Mouse (Mus musculus) heart, postnatal 4 days (tissue): Measurements from ENCODE around the gene H2-DMb2. TPM values are rescaled to one million over a fixed set of nuclear protein-coding genes. Genes with fewer than 3 reads are reported as not detected.

Source experiments
- DNase-seq: peaks from one replicate; pipeline ENCODE4 v3.0.0; 2021
- total RNA-seq, 2 experiments: library from RNA; stranded (reverse); gene quantifications; 2 replicates each; pipeline ENCODE4 v1.2.3; 2021

The H2-DMb2 gene
- total RNA-seq, 2 experiments from 2014 or later = 0.55 to 0.72 TPM

DNA sequence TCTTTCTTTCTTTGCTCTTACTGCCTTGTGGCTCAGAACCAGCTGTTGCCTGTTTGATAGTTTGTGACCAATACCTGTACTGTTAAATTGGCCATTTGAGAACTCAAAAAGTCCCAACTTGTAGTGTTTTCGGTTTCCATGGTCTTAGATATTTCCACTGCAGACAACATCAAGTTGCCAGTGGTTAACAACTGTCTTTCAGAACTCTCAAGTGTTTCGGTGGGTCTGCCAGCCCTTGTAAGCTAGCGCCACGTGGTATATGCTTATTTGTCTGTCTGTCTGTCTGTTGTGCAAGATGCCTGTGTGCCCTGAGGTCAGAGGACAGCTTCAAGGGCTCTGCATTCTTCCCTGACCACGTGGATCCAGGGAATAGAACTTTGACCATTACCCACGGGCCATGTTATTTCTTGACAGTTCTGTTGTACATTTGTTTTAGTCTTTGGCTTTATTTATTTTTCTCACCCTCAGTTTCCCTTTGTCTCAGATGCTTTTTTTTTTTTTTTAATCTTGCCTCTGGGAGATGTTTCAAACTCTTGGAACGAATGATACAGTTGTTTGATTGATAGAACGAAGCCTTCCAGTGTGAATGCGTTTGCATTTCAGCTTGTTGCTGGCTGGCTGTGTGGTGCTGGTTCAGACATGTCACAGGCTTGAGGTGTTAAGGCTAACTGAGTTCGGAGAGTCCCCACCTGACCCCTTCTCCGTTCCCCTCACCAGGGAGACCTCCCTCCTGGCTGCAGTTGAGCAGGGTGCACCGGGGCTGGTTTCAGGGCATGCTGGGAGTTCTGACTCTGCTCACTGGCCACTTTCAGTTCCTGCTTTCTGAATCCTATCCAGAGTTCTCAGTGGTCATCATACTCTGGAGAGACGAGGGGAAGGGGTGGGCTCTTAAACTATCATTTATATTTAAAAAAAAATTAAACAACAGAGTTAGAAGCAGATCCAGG is 37.1 kb downstream of the H2-DMb2 start:
- DNase-seq = no peak

- DNase-seq = no peak
These were observed 40.6 kb downstream of the H2-DMb2 start for GRCm38 (mm10) chr17:34183564-34184219.

- DNase-seq = no peak
These were observed 42.4 kb downstream of the H2-DMb2 start for GRCm38 (mm10) chr17:34185526-34185925.

DNA sequence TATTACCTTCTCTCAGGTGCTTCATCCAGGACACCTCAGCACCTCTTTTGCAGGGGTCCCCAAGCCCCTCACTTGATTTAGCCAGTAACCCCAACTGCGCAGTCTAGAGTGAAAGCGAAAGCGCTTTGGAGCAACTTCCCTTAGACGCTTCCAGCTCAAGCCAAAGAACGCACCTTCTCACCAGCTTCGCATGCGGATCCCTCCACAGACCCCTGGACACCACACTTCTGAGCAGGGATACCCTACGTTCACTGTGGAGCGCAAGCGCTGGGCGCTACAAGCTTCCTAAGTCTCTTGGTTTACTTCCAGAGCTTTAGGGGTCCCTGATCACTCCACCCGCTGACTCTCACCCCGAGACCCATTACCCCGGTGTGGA is 43.8 kb downstream of the H2-DMb2 start:
- no peak for DNase-seq

GRCm38 (mm10) chr17:34187261-34187916 is 44.3 kb downstream of the H2-DMb2 start, which contains the start of the genes Tap1 and Psmb9:
Gene Tap1, plus strand, starts transcription at chr17:34187553.
Gene Psmb9, minus strand, starts transcription at chr17:34187764.
- peak; percentile 98 for DNase-seq

DNA sequence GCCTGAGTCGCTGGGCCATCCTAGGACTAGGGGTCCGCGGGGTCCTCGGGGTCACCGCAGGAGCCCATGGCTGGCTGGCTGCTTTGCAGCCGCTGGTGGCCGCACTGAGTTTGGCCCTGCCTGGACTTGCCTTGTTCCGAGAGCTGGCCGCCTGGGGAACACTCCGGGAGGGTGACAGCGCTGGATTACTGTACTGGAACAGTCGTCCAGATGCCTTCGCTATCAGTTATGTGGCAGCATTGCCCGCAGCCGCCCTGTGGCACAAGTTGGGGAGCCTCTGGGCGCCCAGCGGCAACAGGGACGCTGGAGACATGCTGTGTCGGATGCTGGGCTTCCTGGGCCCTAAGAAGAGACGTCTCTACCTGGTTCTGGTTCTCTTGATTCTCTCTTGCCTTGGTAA is 44.9 kb downstream of the H2-DMb2 start:
- DNase-seq = peak; percentile 55

DNA sequence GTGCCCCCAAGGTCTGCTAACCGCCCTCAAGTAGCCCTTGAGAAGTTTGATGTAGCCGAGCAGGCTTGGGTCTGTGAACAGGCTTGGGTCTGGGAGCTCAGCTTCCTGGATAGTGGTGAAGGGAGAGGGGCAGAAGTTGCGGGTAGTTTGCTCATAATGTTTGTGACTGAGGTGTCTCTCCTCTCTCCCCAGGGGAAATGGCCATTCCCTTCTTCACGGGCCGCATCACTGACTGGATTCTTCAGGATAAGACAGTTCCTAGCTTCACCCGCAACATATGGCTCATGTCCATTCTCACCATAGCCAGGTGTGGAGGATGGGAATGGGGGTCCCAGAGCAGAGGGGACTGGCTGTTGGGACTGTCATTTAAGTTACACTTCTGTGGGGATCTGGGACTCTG is 45.9 kb downstream of the H2-DMb2 start:
- DNase-seq = no peak

DNA sequence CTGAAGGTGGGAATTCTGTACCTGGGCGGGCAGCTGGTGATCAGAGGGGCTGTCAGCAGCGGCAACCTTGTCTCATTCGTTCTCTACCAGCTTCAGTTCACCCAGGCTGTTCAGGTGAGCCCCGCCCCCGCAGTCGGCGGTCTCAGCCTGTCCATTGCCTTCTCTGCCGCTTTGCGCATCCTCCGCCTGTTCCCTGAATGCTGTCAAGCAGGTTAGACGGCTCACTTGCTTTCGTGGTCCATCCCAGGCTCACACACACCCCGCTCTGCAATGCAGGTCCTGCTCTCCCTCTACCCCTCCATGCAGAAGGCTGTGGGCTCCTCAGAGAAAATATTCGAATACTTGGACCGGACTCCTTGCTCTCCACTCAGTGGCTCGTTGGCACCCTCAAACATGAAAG is 49.7 kb downstream of the H2-DMb2 start:
- DNase-seq = no peak

DNA sequence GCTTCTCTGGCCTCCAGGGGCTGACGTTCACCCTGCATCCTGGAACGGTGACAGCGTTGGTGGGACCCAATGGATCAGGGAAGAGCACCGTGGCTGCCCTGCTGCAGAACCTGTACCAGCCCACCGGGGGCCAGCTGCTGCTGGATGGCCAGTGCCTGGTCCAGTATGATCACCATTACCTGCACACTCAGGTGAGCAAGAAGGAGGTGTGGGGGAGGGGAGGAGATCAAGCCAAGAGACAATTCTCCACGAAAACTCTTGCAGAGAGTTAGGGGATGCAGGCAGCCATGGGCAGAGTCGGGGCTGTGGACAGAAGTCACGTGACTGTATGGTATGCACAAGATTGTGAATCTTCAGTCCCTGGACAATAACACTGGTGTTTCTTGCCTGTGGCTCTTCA is 50.4 kb downstream of the H2-DMb2 start:
- no peak for DNase-seq

DNA sequence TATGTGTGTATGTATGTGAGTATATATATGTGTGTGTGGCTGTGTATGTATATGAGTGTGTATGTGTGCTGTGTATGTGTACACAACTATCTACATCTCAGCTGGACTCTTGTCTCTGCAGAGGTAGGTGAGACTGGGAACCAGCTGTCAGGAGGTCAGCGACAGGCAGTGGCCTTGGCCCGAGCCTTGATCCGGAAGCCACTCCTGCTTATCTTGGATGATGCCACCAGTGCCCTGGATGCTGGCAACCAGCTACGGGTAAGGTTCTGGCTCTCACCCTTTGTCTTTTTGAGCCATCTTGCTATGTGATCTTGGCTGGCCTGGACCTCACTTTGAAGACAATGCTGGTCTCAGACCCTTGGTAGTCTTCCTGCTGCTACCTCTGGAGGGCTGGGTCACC is 51.6 kb downstream of the H2-DMb2 start:
- DNase-seq = no peak

DNA sequence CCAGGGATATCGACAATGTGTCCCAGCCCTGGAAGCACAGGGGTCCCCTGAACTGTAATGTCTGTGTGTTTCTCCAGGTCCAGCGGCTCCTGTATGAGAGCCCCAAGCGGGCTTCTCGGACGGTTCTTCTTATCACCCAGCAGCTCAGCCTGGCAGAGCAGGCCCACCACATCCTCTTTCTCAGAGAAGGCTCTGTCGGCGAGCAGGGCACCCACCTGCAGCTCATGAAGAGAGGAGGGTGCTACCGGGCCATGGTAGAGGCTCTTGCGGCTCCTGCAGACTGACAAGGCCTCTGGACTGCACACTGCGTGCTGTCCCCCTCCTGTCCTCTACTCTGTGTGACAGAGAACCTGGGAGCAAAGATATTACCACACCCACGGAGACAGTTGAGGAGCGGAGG is 53.4 kb downstream of the H2-DMb2 start:
- DNase-seq = no peak

DNA sequence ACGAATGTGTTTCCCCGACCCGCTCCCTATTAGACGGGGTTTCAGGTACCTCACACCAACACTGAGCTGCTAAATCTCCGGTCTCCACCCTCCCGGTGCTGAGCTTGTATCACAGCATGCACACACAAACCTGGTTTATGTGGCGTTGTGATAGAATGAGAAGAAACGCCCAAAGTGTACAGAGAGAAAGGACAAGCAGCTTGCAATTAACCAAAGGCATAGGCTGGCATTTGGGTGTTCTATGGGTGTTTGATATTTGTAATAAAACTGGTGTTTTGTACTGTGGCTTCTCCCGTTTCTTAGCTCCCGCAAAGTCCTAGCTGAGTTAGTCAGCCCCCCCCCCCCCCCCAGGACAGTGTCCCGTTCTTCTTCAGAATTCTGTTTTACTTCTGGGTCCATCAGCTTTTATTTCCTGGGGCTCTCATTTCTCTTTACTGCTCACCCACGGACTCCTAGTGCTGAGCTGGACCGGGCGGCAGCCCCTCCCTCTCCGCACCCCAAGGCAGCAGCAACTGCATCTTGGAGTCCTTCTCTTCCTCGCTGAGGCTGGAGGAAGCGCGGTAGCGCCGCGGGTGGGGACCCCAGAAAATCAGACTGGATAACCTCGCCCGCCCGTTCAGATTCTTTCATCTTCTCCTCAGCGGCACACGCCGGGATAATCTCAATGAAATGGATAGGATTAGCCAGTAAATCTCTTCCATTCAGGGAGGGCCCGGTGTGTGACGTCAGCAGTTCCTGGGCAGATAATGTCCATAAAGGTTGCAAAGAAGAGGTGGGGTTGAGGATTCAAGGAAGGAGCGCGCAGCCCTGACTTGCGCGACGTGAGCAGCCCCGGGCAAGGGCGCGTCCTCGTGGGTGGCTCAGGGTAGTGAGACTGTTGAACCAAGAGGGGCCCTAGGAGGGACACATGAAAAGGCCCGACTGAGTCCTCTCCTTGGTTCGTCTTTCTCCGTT is 54.1 kb downstream of the H2-DMb2 start, which contains the start of gene Psmb8:
TSS of gene Psmb8 (plus strand) at position 781 of the 954 bp plus-strand sequence.
- peak; percentile 92 for DNase-seq

DNA sequence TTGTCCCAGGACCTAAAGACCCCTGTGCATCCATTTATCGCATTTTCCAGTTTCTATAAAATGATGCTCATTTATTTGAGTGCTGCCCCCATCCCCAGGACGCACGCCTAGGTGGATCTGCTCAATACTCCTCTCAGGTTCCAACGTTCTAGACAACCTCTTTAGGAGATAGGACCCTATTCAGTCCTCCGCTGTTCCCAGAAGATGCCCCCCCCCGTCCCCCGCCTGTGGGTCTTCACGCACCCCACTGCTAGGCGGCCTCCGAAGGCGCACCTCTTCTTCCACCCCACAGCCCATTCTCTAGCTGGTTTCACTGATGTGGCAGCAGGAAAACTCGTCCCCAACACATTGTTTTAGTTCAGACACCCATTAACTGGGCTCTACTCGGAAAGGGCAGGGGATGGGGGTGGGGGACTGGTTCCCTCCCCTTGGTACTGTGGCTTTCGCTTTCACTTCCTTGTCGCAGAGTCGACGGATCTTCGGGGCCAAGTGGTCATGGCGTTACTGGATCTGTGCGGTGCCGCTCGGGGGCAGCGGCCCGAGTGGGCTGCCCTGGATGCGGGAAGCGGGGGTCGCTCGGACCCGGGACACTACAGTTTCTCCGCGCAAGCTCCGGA is 54.9 kb downstream of the H2-DMb2 start:
- peak; percentile 50 for DNase-seq

DNA sequence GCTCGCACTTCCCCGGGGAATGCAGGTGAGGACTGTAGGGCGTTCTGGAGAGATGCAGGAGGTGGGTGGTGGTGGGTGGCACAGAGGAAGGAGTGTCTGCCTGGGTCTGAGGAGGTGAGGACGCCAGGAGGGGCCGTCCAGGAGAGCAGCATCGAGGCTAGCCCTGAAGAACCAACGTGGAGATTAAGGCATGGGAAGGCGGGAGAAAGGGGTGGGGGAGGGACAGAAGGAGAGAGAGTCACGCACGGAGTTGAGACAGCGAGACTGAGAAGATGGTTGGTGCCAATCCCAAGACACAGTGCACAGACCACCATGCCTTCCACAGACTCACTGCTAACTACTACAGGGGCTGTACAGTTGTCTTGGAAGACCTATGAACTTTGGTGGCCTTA is 55.4 kb downstream of the H2-DMb2 start:
- DNase-seq = no peak

DNA sequence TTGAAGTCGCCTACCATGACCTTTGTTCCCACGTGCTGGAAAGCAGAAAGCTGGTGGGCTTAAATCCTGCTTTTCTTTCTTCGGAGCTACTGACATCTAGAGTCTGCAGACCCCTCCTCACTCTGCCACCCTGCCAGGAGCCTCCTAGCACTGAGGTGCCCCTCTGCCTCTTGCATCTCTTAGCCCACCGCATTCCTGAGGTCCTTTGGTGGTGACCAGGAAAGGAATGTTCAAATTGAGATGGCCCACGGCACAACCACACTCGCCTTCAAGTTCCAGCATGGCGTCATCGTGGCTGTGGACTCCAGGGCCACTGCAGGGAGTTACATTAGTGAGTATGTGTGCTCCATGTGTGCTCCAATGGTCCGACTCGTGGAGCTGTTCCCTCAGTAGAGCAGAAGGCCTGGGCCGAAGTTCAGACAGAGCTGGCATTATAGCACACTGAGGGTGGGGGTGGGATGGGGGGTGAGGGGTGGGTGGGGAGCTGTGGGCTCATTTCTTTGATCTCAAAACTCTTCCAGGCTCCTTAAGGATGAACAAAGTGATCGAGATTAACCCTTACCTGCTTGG is 56.0 kb downstream of the H2-DMb2 start:
- no peak for DNase-seq

DNA sequence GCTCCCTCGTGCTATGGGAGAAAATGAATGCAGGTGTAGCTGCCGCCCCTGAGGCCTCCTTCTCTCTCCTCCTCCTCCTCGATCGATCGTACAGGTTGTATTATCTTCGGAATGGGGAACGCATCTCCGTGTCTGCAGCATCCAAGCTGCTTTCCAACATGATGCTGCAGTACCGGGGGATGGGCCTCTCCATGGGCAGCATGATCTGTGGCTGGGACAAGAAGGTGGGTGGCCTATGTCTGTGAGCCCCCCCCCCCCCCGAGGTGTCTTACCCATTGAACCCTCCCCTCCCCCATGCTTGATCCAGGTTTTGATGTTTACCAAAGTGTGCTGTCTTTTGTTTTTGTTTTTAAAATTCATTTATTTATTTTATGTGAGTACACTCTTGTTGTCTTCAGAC is 56.9 kb downstream of the H2-DMb2 start:
- no peak for DNase-seq

GRCm38 (mm10) chr17:34200772-34201505 is 57.8 kb downstream of the H2-DMb2 start:
- no peak for DNase-seq
